Mouse (Mus musculus) yolk sac, embryonic 10.5 days (tissue): ENCODE results near the gene Acaa1a.
A peak's percentile ranks its signal among the peaks of the same experiment; 100 is the strongest.
"Not testable (repeated sequence)": the region's sequence is repeated elsewhere in the genome, so short reads cannot be mapped to it uniquely, and the experiment has no call there.

ENCODE experiments used
- DNase-seq: peaks from one replicate; pipeline ENCODE4 v3.0.0-alpha.2; 2017; ENCODE audit warnings: low spot score

Acaa1a gene

GRCm38 (mm10) chr9:119340212-119340580 is 720 bp downstream of the Acaa1a start:
- DNase-seq = no peak

GRCm38 (mm10) chr9:119340909-119341816 is 1.7 kb downstream of the Acaa1a start, which contains the start of gene Myd88:
Myd88 (minus strand) TSS chr9:119341411.
- peak; percentile 99 for DNase-seq

GRCm38 (mm10) chr9:119342728-119343127 is 3.3 kb downstream of the Acaa1a start:
- DNase-seq = peak; percentile 70

- no peak for DNase-seq
Measured at GRCm38 (mm10) chr9:119346376-119346775, 6.9 kb downstream of the Acaa1a start.

- DNase-seq = peak; percentile 76
Measured at GRCm38 (mm10) chr9:119350531-119350930, 11.1 kb downstream of the Acaa1a start.

GRCm38 (mm10) chr9:119350947-119351705 is 11.7 kb downstream of the Acaa1a start:
- DNase-seq = no peak

GRCm38 (mm10) chr9:119352060-119352459 is 12.6 kb downstream of the Acaa1a start:
- DNase-seq = peak; percentile 81

GRCm38 (mm10) chr9:119353926-119354325 is 14.4 kb downstream of the Acaa1a start:
- DNase-seq = peak; percentile 68

- DNase-seq = peak; percentile 19
Measured at GRCm38 (mm10) chr9:119355943-119356342, 16.5 kb downstream of the Acaa1a start.

- peak; percentile 89 for DNase-seq
Measured at GRCm38 (mm10) chr9:119357331-119358057, 18.0 kb downstream of the Acaa1a start, which contains the start of gene Xylb. Xylb (plus strand) TSS chr9:119357381.

- DNase-seq = no peak
Measured at GRCm38 (mm10) chr9:119358058-119358429, 18.6 kb downstream of the Acaa1a start.

GRCm38 (mm10) chr9:119361416-119361815 is 21.9 kb downstream of the Acaa1a start:
- no peak for DNase-seq

- no peak for DNase-seq
Measured at GRCm38 (mm10) chr9:119363229-119363628, 23.8 kb downstream of the Acaa1a start.

- DNase-seq = no peak
Measured at GRCm38 (mm10) chr9:119365284-119365683, 25.8 kb downstream of the Acaa1a start, which contains the start of gene Slc22a14. Slc22a14 (minus strand) TSS chr9:119365553.

- DNase-seq = no peak
Measured at GRCm38 (mm10) chr9:119368367-119368766, 28.9 kb downstream of the Acaa1a start.

GRCm38 (mm10) chr9:119370770-119371169 is 31.3 kb downstream of the Acaa1a start:
- DNase-seq = not testable (repeated sequence)

GRCm38 (mm10) chr9:119371251-119371650 is 31.8 kb downstream of the Acaa1a start:
- no peak for DNase-seq

- no peak for DNase-seq
Measured at GRCm38 (mm10) chr9:119375008-119375407, 35.5 kb downstream of the Acaa1a start.

- DNase-seq = no peak
Measured at GRCm38 (mm10) chr9:119375556-119375955, 36.1 kb downstream of the Acaa1a start.

GRCm38 (mm10) chr9:119378231-119378630 is 38.8 kb downstream of the Acaa1a start:
- DNase-seq = no peak

GRCm38 (mm10) chr9:119382603-119383002 is 43.1 kb downstream of the Acaa1a start:
- peak; percentile 22 for DNase-seq

GRCm38 (mm10) chr9:119388956-119389355 is 49.5 kb downstream of the Acaa1a start:
- no peak for DNase-seq
